Mouse (Mus musculus) megakaryocyte, embryonic 14.5 days (primary cell): ENCODE results near the gene Arhgap15. TPM values are rescaled to one million over a fixed set of nuclear protein-coding genes. Genes with fewer than 3 reads are reported as not detected.

ENCODE experiments used
- H3K27me3 ChIP-seq: replicated peaks from 2 replicates; pipeline ENCODE3; 2012; ENCODE audit warnings: inconsistent platforms
- H3K36me3 ChIP-seq: replicated peaks from 2 replicates; pipeline ENCODE3; 2012; ENCODE audit warnings: low read length, inconsistent platforms, mixed read lengths
- H3K4me1 ChIP-seq: 2 replicates; pipeline ENCODE4 v1.6.1; 2012; ENCODE audit warnings: inconsistent platforms
- H3K4me3 ChIP-seq: replicated peaks from 2 replicates; pipeline ENCODE3; 2012; ENCODE audit warnings: moderate library complexity, mild to moderate bottlenecking, inconsistent platforms
- H3K9me3 ChIP-seq: 2 replicates; pipeline ENCODE4 v1.6.1; 2012; ENCODE audit warnings: inconsistent platforms
- FLI1 ChIP-seq: IDR thresholded peaks from 2 replicates; pipeline ENCODE4 v1.6.1; 2012; ENCODE audit warnings: low read length, inconsistent platforms, mixed read lengths
- GATA1 ChIP-seq: IDR thresholded peaks from 3 replicates; pipeline ENCODE4 v1.6.1; 2012; ENCODE audit warnings: mixed read lengths, low read length, inconsistent platforms, borderline replicate concordance
- polyA plus RNA-seq: library from polyadenylated mRNA; stranded (reverse); fragments of >175 nt; gene quantifications from 2 replicates; pipeline ENCODE4 v1.2.3, GENCODE M21; 2012; ENCODE audit warnings: low replicate concordance; ENCODE audit not compliant: insufficient read depth

Gene Arhgap15
- polyA plus RNA-seq, 1 experiment = 0.25 TPM

GRCm38 (mm10) chr2:44215506-44215905, 466.9 kb downstream of the Arhgap15 start:
- Histone ChIP-seq H3K4me1 (no peaks in the 10 kb centered on the region), H3K27me3 (no peaks in the 10 kb centered on the region)

GRCm38 (mm10) chr2:44217811-44218210, 469.2 kb downstream of the Arhgap15 start:
- TF ChIP-seq FLI1 (no peak), GATA1 (no peak)
- H3K9me3 ChIP-seq = no peaks in the 10 kb centered on the region
- H3K27me3 ChIP-seq = no peaks in the 10 kb centered on the region
- H3K36me3 ChIP-seq = no peaks in the 10 kb centered on the region
- no peaks in the 10 kb centered on the region for H3K4me1 ChIP-seq
- no peak overlapping the region for H3K4me3 ChIP-seq

More at GRCm38 (mm10) chr2:44215506-44215905, 466.9 kb downstream of the Arhgap15 start:
- no peaks in the 10 kb centered on the region for H3K36me3 ChIP-seq
- no peak overlapping the region for H3K4me3 ChIP-seq
- no peaks in the 10 kb centered on the region for H3K9me3 ChIP-seq
- no peak for TF ChIP-seq FLI1
- no peak for TF ChIP-seq GATA1

GRCm38 (mm10) chr2:44218317-44218716, 469.7 kb downstream of the Arhgap15 start:
- no peak overlapping the region for H3K4me3 ChIP-seq
- TF ChIP-seq FLI1 (no peak), GATA1 (no peak)
- H3K27me3 ChIP-seq = no peaks in the 10 kb centered on the region
- no peaks in the 10 kb centered on the region for H3K4me1 ChIP-seq
- no peaks in the 10 kb centered on the region for H3K9me3 ChIP-seq
- no peaks in the 10 kb centered on the region for H3K36me3 ChIP-seq

- Histone ChIP-seq H3K4me3 (no peak overlapping the region), H3K4me1 (no peaks in the 10 kb centered on the region), H3K9me3 (no peaks in the 10 kb centered on the region), H3K27me3 (no peaks in the 10 kb centered on the region), H3K36me3 (no peaks in the 10 kb centered on the region)
- no peak for TF ChIP-seq GATA1
- no peak for TF ChIP-seq FLI1
Observed at GRCm38 (mm10) chr2:44221686-44222085, 473.1 kb downstream of the Arhgap15 start.

- no peaks in the 10 kb centered on the region for H3K9me3 ChIP-seq
- H3K27me3 ChIP-seq = no peaks in the 10 kb centered on the region
- H3K4me3 ChIP-seq = no peak overlapping the region
- H3K36me3 ChIP-seq = no peaks in the 10 kb centered on the region
- TF ChIP-seq GATA1 (no peak), FLI1 (no peak)
- H3K4me1 ChIP-seq = no peaks in the 10 kb centered on the region
Observed at GRCm38 (mm10) chr2:44222176-44222753, 473.6 kb downstream of the Arhgap15 start.

GRCm38 (mm10) chr2:44234856-44235255, 486.2 kb downstream of the Arhgap15 start:
- TF ChIP-seq GATA1 (no peak), FLI1 (no peak)
- H3K4me1 ChIP-seq = no peaks in the 10 kb centered on the region
- no peaks in the 10 kb centered on the region for H3K36me3 ChIP-seq
- H3K9me3 ChIP-seq = no peaks in the 10 kb centered on the region
- H3K4me3 ChIP-seq = no peak overlapping the region
- no peaks in the 10 kb centered on the region for H3K27me3 ChIP-seq

GRCm38 (mm10) chr2:44241657-44242454, 493.2 kb downstream of the Arhgap15 start:
- Histone ChIP-seq H3K9me3 (no peaks in the 10 kb centered on the region), H3K4me3 (no peak overlapping the region), H3K36me3 (no peaks in the 10 kb centered on the region), H3K4me1 (peaks cover 4% of the 10 kb centered on the region), H3K27me3 (no peaks in the 10 kb centered on the region)
- TF ChIP-seq GATA1 (no peak), FLI1 (no peak)

GRCm38 (mm10) chr2:44242628-44243255, 494.1 kb downstream of the Arhgap15 start:
- Histone ChIP-seq H3K4me1 (peaks cover 4% of the 10 kb centered on the region), H3K27me3 (no peaks in the 10 kb centered on the region), H3K9me3 (no peaks in the 10 kb centered on the region), H3K36me3 (no peaks in the 10 kb centered on the region), H3K4me3 (no peak overlapping the region)
- no peak for TF ChIP-seq GATA1
- TF ChIP-seq FLI1 = no peak

- Histone ChIP-seq H3K27me3 (no peaks in the 10 kb centered on the region), H3K9me3 (no peaks in the 10 kb centered on the region)
- no peak for TF ChIP-seq FLI1
- no peak for TF ChIP-seq GATA1
Observed at GRCm38 (mm10) chr2:44255343-44255742, 506.7 kb downstream of the Arhgap15 start.

GRCm38 (mm10) chr2:44257946-44258345, 509.3 kb downstream of the Arhgap15 start:
- H3K4me3 ChIP-seq = no peak overlapping the region
- no peaks in the 10 kb centered on the region for H3K9me3 ChIP-seq
- no peaks in the 10 kb centered on the region for H3K4me1 ChIP-seq
- H3K27me3 ChIP-seq = no peaks in the 10 kb centered on the region
- H3K36me3 ChIP-seq = no peaks in the 10 kb centered on the region
- TF ChIP-seq FLI1 (no peak), GATA1 (no peak)

More at GRCm38 (mm10) chr2:44255343-44255742, 506.7 kb downstream of the Arhgap15 start:
- H3K36me3 ChIP-seq = no peaks in the 10 kb centered on the region
- no peak overlapping the region for H3K4me3 ChIP-seq
- H3K4me1 ChIP-seq = no peaks in the 10 kb centered on the region
